Mouse (Mus musculus): Measurements from ENCODE around the gene Gm42372. TPM values are rescaled to one million over a fixed set of nuclear protein-coding genes. Genes with fewer than 3 reads are reported as not detected.

Gm42372 gene
- 5.4 TPM for polyA plus RNA-seq (2017; shearing (Covaris generic))

DNA sequence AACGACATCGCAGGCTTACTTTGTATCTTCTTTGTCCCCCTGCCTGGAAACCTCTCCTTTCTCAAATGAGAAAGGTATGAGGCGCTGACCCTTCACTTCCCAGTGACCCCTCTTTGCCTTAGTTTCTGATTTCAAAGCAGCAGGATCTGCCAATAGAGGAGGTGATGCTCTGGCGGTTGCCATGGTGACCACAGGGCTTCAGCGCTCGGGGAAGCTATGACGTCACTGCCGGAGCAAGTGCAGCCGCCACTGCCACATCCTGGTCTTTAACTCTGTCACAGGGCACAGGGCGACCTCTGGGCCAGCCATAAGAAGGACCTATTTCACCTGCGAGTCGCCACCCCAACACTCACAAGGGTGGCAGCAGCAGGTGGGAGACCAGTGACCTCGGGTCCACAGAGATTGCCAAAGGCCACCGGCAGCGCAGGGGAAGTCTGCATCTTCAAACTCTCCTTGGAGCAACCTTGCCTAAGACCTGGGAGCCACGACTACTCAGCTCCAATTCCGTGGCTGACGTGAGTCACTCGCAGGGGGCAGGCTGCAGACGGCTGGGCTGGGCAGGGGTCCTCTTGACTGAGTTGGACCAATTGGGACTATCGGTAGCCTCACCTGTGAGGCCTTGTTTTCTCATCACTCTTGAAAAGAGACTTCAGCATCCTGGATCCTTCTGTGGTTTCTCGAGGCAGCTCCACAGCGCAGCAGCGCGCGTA is at the start of gene Gm42372:
Gene Gm42372, plus strand, starts transcription at position 228 of the 710 bp plus-strand sequence.

GRCm38 (mm10) chr7:16944061-16944807 is 38.7 kb upstream of the Gm42372 start, which contains the start of gene Pnmal2:
Gene Pnmal2, plus strand, starts transcription at chr7:16944682.

GRCm38 (mm10) chr7:16959539-16960187 is 23.2 kb upstream of the Gm42372 start, which contains the start of gene Pnmal1:
Gene Pnmal1, plus strand, starts transcription at chr7:16959679.

GRCm38 (mm10) chr7:16992451-16992807 is 9.5 kb downstream of the Gm42372 start, which contains the start of gene Ccdc8:
Gene Ccdc8, plus strand, starts transcription at chr7:16992708.

GRCm38 (mm10) chr7:17027588-17028343 is 44.9 kb downstream of the Gm42372 start, which contains the start of gene Ppp5c:
Gene Ppp5c, minus strand, starts transcription at chr7:17027924.

Other genes with a start within 250 kb of the Gm42372 start
- 207 TPM for gene Ap2s1, start 244.7 kb upstream of the Gm42372 start, polyA plus RNA-seq (2017; shearing (Covaris generic))
- 99.6 TPM for gene Slc1a5, start 201.7 kb upstream of the Gm42372 start, polyA plus RNA-seq (2017; shearing (Covaris generic))
- 25.3 TPM for gene Strn4, start 167.2 kb upstream of the Gm42372 start, polyA plus RNA-seq (2017; shearing (Covaris generic))
- gene Fkrp, start 166.4 kb upstream of the Gm42372 start, polyA plus RNA-seq (2017; shearing (Covaris generic)) = 6.5 TPM
- gene Prkd2, start 140.2 kb upstream of the Gm42372 start, polyA plus RNA-seq (2017; shearing (Covaris generic)) = 242 TPM
- gene Dact3, start 107.8 kb upstream of the Gm42372 start, polyA plus RNA-seq (2017; shearing (Covaris generic)) = not detected
- gene Gng8, start 91.3 kb upstream of the Gm42372 start, polyA plus RNA-seq (2017; shearing (Covaris generic)) = not detected
- 8.3 TPM for gene Ptgir, start 76.6 kb upstream of the Gm42372 start, polyA plus RNA-seq (2017; shearing (Covaris generic))
- gene Calm3, start 59.0 kb upstream of the Gm42372 start, polyA plus RNA-seq (2017; shearing (Covaris generic)) = 71.9 TPM
- not detected for gene Pnmal2, start 38.4 kb upstream of the Gm42372 start, polyA plus RNA-seq (2017; shearing (Covaris generic))
- not detected for gene Pnmal1, start 23.4 kb upstream of the Gm42372 start, polyA plus RNA-seq (2017; shearing (Covaris generic))
- gene Ccdc8, start 9.6 kb downstream of the Gm42372 start, polyA plus RNA-seq (2017; shearing (Covaris generic)) = 0.12 TPM
- 141 TPM for gene Ppp5c, start 44.8 kb downstream of the Gm42372 start, polyA plus RNA-seq (2017; shearing (Covaris generic))
- 1.5 TPM for gene Hif3a, start 79.3 kb downstream of the Gm42372 start, polyA plus RNA-seq (2017; shearing (Covaris generic))
- gene Psg16, start 91.0 kb downstream of the Gm42372 start, polyA plus RNA-seq (2017; shearing (Covaris generic)) = 0.71 TPM
- not detected for gene Ceacam3, start 167.2 kb downstream of the Gm42372 start, polyA plus RNA-seq (2017; shearing (Covaris generic))
- gene Psg29, start 220.4 kb downstream of the Gm42372 start, polyA plus RNA-seq (2017; shearing (Covaris generic)) = not detected

All from inflammation-experienced regulatory T-cells, adult 16 weeks (primary cell).